Mouse (Mus musculus): Measurements from ENCODE around the gene Gm6993. TPM values are rescaled to one million over a fixed set of nuclear protein-coding genes. Genes with fewer than 3 reads are reported as not detected.

Gm6993 gene
- polyA plus RNA-seq, 1 experiment from 2014 or later = not detected

DNA sequence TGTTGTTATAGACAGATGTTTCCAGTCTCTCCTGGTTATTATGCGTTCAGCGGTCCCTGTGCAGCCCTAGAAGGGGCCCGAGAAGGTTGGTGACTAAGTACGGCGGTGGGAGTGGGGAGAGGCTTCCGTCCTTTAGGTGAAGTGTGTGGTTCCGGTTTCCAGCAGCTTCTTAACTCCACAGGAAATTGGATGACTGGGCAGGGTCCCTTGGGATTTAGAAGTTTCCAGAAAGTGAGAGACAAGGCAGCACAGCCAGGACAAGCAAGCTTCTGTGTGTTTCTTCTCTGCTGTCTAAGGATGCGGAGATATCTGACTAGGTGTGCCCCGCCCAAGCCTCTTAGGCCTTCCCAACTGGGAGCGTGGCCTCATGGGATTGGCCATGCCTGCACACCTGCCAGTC is 34.8 kb downstream of the Gm6993 start:
- H3K27me3 ChIP-seq = 0 out of 2 replicates have a peak, but pooled peaks cover 5% of the 10 kb centered on the region
- H3K4me2 ChIP-seq (replicated peaks) = no peak overlapping the region
- H3K4me3 ChIP-seq = no peak overlapping the region
- H3K27ac ChIP-seq (replicated peaks) = no peak overlapping the region
- 0 out of 2 replicates have a peak, but pooled peaks cover 6% of the 10 kb centered on the region for H3K4me1 ChIP-seq
- WGBS = 88% methylated on average over 10 of the region's 10 CpGs
- no peak for ATAC-seq (ENCODE audit: low FRiP score, low read depth)
- no peaks in the 10 kb centered on the region for H3K36me3 ChIP-seq
- no peaks in the 10 kb centered on the region for H3K9me3 ChIP-seq
- H3K9ac ChIP-seq (replicated peaks) = no peak overlapping the region

DNA sequence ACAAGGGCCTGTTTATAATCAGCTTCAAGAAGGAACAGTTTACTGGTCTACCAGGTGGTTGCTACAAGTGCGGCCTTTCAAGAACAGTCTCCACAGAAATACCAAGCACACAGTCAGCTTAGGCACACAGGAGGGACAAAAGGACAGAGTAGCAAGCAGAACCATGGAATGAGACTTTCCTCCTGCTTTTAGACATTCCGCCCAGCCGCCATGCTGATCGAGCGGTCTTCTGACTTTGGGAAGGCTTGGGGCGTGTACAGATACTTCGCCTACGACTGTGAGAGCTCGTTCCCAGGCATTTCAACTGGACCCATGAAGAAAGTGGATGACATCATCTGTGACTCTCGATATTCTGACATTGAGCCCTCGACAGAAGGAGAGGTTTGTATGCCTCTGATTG is 37.7 kb downstream of the Gm6993 start:
- Histone ChIP-seq H3K4me3 (no peak overlapping the region), H3K9me3 (no peaks in the 10 kb centered on the region), H3K4me2 (replicated peaks) (no peak overlapping the region), H3K27me3 (0 out of 2 replicates have a peak, but pooled peaks cover 5% of the 10 kb centered on the region), H3K9ac (replicated peaks) (no peak overlapping the region), H3K4me1 (0 out of 2 replicates have a peak, but pooled peaks cover 2% of the 10 kb centered on the region), H3K36me3 (no peaks in the 10 kb centered on the region), H3K27ac (replicated peaks) (no peak overlapping the region)
- ATAC-seq (ENCODE audit: low FRiP score, low read depth) = no peak
- 97% methylated on average over 11 of the region's 11 CpGs for WGBS

DNA sequence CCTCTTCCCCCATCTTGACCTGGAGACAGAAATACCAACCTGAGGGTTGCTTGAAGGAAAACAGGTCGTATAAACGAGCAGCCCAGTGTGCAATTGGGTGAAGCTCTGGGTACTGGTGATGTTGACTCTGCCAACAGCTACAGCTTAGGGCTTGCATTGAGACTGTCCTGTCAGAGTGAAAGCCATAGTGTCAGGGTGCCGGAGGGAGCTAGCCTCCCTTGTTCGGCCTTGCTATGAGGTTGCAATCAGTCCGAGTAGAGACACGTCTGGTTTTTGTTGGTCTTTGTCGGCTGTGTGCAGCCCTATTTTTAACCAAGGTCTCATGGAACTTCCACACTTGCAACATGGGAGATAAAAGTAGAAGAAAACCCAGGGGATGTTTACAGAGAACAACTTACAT is 39.7 kb downstream of the Gm6993 start:
- Histone ChIP-seq H3K4me3 (no peak overlapping the region), H3K27ac (replicated peaks) (no peak overlapping the region), H3K36me3 (no peaks in the 10 kb centered on the region), H3K27me3 (0 out of 2 replicates have a peak, but pooled peaks cover 5% of the 10 kb centered on the region), H3K9me3 (no peaks in the 10 kb centered on the region), H3K4me2 (replicated peaks) (no peak overlapping the region), H3K9ac (replicated peaks) (no peak overlapping the region), H3K4me1 (0 out of 2 replicates have a peak, but pooled peaks cover 2% of the 10 kb centered on the region)
- ATAC-seq (ENCODE audit: low FRiP score, low read depth) = no peak
- WGBS = 92% methylated on average over 7 of the region's 7 CpGs

DNA sequence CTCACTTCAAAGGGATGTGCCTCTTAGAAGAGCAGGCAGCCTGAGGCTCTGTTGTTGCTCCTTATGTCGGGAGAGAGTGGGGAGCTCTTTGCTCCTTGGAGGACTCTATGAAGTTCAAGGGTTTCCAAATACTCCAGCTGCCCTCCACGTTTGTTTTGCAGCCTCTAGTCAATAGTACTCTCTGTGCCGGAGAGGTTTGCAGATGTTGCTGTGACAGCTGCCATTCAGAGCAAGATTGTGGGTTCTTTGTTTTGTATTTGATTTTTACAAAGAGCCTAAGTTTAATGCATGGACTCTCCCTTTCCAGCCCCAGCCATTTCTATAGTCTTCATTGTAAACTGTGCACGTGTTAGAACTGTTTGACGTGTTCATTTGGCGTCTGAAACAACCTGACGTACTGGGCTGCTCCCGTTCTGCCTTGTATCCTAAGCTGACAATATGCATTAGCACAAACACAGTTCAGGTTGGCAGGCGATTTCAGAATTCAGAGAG is 40.6 kb downstream of the Gm6993 start:
- Histone ChIP-seq H3K4me1 (0 out of 2 replicates have a peak, but pooled peaks cover 2% of the 10 kb centered on the region), H3K27me3 (0 out of 2 replicates have a peak, but pooled peaks cover 5% of the 10 kb centered on the region), H3K4me3 (no peak overlapping the region), H3K36me3 (no peaks in the 10 kb centered on the region), H3K9me3 (no peaks in the 10 kb centered on the region), H3K9ac (replicated peaks) (no peak overlapping the region), H3K27ac (replicated peaks) (no peak overlapping the region), H3K4me2 (replicated peaks) (no peak overlapping the region)
- ATAC-seq (ENCODE audit: low FRiP score, low read depth) = peak; percentile 47; the same call in 1 of the 2 replicates
- WGBS = 42% methylated on average over 9 of the region's 9 CpGs

DNA sequence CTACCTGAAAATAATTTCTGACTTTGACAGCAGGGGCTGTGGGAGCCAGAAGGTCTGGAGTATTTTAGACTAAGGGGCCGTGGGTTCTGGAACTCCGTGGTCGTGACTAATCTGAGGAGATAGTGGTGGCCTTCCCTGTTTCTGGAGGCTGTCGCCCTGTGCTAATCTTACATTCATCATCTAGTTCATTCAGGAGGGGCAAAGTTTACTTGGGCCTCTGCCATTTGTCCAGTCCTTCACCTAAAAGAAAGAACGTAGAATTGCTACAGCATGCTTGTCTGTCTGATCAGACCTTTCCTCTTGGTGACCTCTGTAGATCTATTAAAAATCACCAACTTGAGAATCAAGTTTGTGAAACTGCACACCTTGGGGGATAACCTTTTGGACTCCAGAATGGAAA is 41.7 kb downstream of the Gm6993 start:
- H3K4me2 ChIP-seq (replicated peaks) = no peak overlapping the region
- H3K27ac ChIP-seq (replicated peaks) = no peak overlapping the region
- no peaks in the 10 kb centered on the region for H3K36me3 ChIP-seq
- H3K9me3 ChIP-seq = no peaks in the 10 kb centered on the region
- 0 out of 2 replicates have a peak, but pooled peaks cover 2% of the 10 kb centered on the region for H3K4me1 ChIP-seq
- ATAC-seq (ENCODE audit: low FRiP score, low read depth) = no peak
- H3K27me3 ChIP-seq = 0 out of 2 replicates have a peak, but pooled peaks cover 5% of the 10 kb centered on the region
- H3K9ac ChIP-seq (replicated peaks) = no peak overlapping the region
- no peak overlapping the region for H3K4me3 ChIP-seq
- WGBS = 87% methylated on average over 5 of the region's 5 CpGs

DNA sequence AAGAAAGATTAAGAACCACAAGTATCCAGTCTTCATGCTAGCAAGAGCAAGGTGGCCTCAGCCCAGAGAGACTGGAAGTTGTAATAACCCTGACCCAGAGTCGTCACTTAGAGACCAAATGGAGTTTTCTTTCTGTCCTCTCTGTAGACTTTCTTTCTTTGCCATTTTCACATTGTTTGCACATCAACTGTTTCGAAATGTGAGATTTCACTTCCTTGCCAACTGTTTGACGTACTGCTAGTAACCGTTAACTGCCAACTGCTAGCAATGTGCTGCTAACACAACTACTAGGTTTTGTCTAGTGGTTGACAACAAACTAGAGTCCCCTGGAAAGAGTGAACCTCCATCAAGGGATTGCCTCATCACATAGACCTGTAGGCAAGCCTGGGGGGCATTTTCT is 42.6 kb downstream of the Gm6993 start:
- no peaks in the 10 kb centered on the region for H3K9me3 ChIP-seq
- H3K27ac ChIP-seq (replicated peaks) = no peak overlapping the region
- H3K4me1 ChIP-seq = 0 out of 2 replicates have a peak, but pooled peaks cover 2% of the 10 kb centered on the region
- WGBS = 92% methylated on average over 4 of the region's 4 CpGs
- H3K27me3 ChIP-seq = 0 out of 2 replicates have a peak, but pooled peaks cover 5% of the 10 kb centered on the region
- no peak overlapping the region for H3K4me3 ChIP-seq
- ATAC-seq (ENCODE audit: low FRiP score, low read depth) = no peak
- no peak overlapping the region for H3K4me2 ChIP-seq (replicated peaks)
- H3K36me3 ChIP-seq = no peaks in the 10 kb centered on the region
- H3K9ac ChIP-seq (replicated peaks) = no peak overlapping the region

DNA sequence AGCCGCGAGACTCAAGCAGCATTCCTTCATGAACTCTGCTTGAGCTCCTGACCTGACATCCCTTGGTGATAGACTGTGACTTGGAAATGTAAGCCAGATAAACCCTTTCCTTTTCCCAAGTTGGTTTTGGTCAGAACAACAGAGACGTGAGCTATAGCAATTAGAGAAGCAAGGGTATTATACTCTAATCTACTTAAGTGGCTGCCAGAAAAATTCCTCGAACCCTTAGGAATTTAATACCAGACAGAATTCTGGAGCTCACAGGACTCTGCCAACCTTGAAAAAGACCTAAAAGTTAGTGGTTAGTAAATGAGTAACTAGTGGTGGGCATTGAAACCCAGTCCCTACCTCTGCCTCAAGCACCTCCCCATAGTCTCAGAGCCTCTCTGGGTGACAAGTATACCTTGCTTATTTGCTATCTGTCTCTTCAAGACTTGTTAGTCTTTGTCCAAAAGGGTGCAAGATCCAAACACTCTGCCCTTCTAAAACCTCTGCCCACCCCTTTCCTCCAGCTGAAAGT is 43.1 kb downstream of the Gm6993 start:
- H3K4me2 ChIP-seq (replicated peaks) = no peak overlapping the region
- WGBS = 66% methylated on average over 4 of the region's 4 CpGs
- no peak for ATAC-seq (ENCODE audit: low FRiP score, low read depth)

DNA sequence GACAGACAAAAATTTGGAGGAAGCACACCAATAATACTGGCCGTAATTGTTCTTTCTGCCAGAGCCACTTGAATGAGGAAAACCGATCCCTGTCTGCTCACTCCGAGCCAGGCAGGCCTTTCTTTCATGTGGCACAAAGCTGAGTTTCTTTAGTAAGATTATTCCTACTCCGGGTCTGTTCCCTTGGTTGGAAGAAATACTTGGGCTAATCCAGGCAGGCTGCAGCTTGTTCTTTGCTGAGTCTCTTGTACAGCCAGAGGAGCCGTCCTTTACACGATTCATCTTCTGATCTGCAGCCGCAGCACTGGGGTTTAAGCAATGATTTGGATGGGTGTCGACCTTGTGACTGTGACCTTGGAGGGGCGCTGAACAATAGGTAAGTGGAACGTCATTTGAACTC is 48.5 kb downstream of the Gm6993 start:
- H3K4me3 ChIP-seq = no peak overlapping the region
- no peak overlapping the region for H3K9ac ChIP-seq (replicated peaks)
- no peaks in the 10 kb centered on the region for H3K27me3 ChIP-seq
- H3K27ac ChIP-seq (replicated peaks) = no peak overlapping the region
- H3K4me1 ChIP-seq = no peaks in the 10 kb centered on the region
- WGBS = 83% methylated on average over 10 of the region's 10 CpGs
- no peaks in the 10 kb centered on the region for H3K9me3 ChIP-seq
- ATAC-seq (ENCODE audit: low FRiP score, low read depth) = no peak
- H3K36me3 ChIP-seq = no peaks in the 10 kb centered on the region
- no peak overlapping the region for H3K4me2 ChIP-seq (replicated peaks)

More for the DNA sequence above, 43.1 kb downstream of the Gm6993 start:
- no peaks in the 10 kb centered on the region for H3K9me3 ChIP-seq
- H3K4me3 ChIP-seq = no peak overlapping the region
- no peaks in the 10 kb centered on the region for H3K36me3 ChIP-seq
- no peak overlapping the region for H3K9ac ChIP-seq (replicated peaks)
- 0 out of 2 replicates have a peak, but pooled peaks cover 5% of the 10 kb centered on the region for H3K27me3 ChIP-seq
- H3K4me1 ChIP-seq = 0 out of 2 replicates have a peak, but pooled peaks cover 2% of the 10 kb centered on the region
- no peak overlapping the region for H3K27ac ChIP-seq (replicated peaks)

Other genes starting within 250 kb of the Gm6993 start
- 0.07 and 0.08 TPM in 2 replicates for gene Fam110c, start 166.9 kb upstream of the Gm6993 start, polyA plus RNA-seq (2016; fragmentation: Nextera tagmentation; extraction: Ambion mirVana)
- gene Lamb1, start 24.5 kb downstream of the Gm6993 start, polyA plus RNA-seq (2016; fragmentation: Nextera tagmentation; extraction: Ambion mirVana) = 25.9 and 29.4 TPM in 2 replicates
- 143 and 144 TPM in 2 replicates for gene Dld, start 110.7 kb downstream of the Gm6993 start, polyA plus RNA-seq (2016; fragmentation: Nextera tagmentation; extraction: Ambion mirVana)
- gene Slc26a3, start 150.1 kb downstream of the Gm6993 start, polyA plus RNA-seq (2016; fragmentation: Nextera tagmentation; extraction: Ambion mirVana) = not detected in 2 replicates